Mouse (Mus musculus): ENCODE data around the gene Fbxl20.

Gene Fbxl20

GRCm38 (mm10) chr11:98088224-98088623 lies 62.0 kb downstream of the Fbxl20 start:
- DNase-seq (ENCODE audit: low spot score) = no peak

- no peak for DNase-seq (ENCODE audit: low spot score)
These were observed 63.6 kb downstream of the Fbxl20 start for GRCm38 (mm10) chr11:98086574-98086973.

- peak; percentile 44 for DNase-seq (ENCODE audit: low spot score)
These were observed 64.1 kb downstream of the Fbxl20 start for GRCm38 (mm10) chr11:98086141-98086540.

GRCm38 (mm10) chr11:98082745-98083144 lies 67.5 kb downstream of the Fbxl20 start:
- DNase-seq (ENCODE audit: low spot score) = no peak

GRCm38 (mm10) chr11:98080450-98080849 lies 69.8 kb downstream of the Fbxl20 start:
- no peak for DNase-seq (ENCODE audit: low spot score)

GRCm38 (mm10) chr11:98077086-98077485 lies 73.1 kb downstream of the Fbxl20 start:
- no peak for DNase-seq (ENCODE audit: low spot score)

- DNase-seq (ENCODE audit: low spot score) = peak; percentile 94
These were observed 74.9 kb downstream of the Fbxl20 start for GRCm38 (mm10) chr11:98075195-98075808.

- no peak for DNase-seq (ENCODE audit: low spot score)
These were observed 76.8 kb downstream of the Fbxl20 start for GRCm38 (mm10) chr11:98073442-98073841.

- no peak for DNase-seq (ENCODE audit: low spot score)
These were observed 82.9 kb downstream of the Fbxl20 start for GRCm38 (mm10) chr11:98067255-98067654.

GRCm38 (mm10) chr11:98066201-98066600 lies 84.0 kb downstream of the Fbxl20 start:
- DNase-seq (ENCODE audit: low spot score) = no peak

- no peak for DNase-seq (ENCODE audit: low spot score)
These were observed 88.2 kb downstream of the Fbxl20 start for GRCm38 (mm10) chr11:98061904-98062562.

GRCm38 (mm10) chr11:98061441-98061840 lies 88.8 kb downstream of the Fbxl20 start:
- no peak for DNase-seq (ENCODE audit: low spot score)

GRCm38 (mm10) chr11:98060104-98060692 lies 90.0 kb downstream of the Fbxl20 start:
- no peak for DNase-seq (ENCODE audit: low spot score)

- no peak for DNase-seq (ENCODE audit: low spot score)
These were observed 90.5 kb downstream of the Fbxl20 start for GRCm38 (mm10) chr11:98059662-98060061.

- no peak for DNase-seq (ENCODE audit: low spot score)
These were observed 92.2 kb downstream of the Fbxl20 start for GRCm38 (mm10) chr11:98057998-98058397.

- no peak for DNase-seq (ENCODE audit: low spot score)
These were observed 92.7 kb downstream of the Fbxl20 start for GRCm38 (mm10) chr11:98057466-98057865.

- DNase-seq (ENCODE audit: low spot score) = no peak
These were observed 97.0 kb downstream of the Fbxl20 start, which contains the start of gene Stac2 for GRCm38 (mm10) chr11:98052989-98053834. Stac2 (minus strand) TSS chr11:98053462.

- DNase-seq (ENCODE audit: low spot score) = no peak
These were observed 97.8 kb downstream of the Fbxl20 start for GRCm38 (mm10) chr11:98052129-98052988.

- DNase-seq (ENCODE audit: low spot score) = no peak
These were observed 98.5 kb downstream of the Fbxl20 start for GRCm38 (mm10) chr11:98051611-98052128.

- DNase-seq (ENCODE audit: low spot score) = no peak
These were observed 99.3 kb downstream of the Fbxl20 start for GRCm38 (mm10) chr11:98050940-98051339.

- DNase-seq (ENCODE audit: low spot score) = no peak
These were observed 99.7 kb downstream of the Fbxl20 start for GRCm38 (mm10) chr11:98050520-98050815.
